Mouse (Mus musculus) T-cell, adult 2 months (primary cell): ENCODE measurements around the gene Thbs3.
A peak's percentile ranks its signal among the peaks of the same experiment; 100 is the strongest.

Source experiments
- DNase-seq: peaks from one replicate; pipeline ENCODE4 v3.0.0; 2022; ENCODE audit warnings: low spot score

The Thbs3 gene

DNA sequence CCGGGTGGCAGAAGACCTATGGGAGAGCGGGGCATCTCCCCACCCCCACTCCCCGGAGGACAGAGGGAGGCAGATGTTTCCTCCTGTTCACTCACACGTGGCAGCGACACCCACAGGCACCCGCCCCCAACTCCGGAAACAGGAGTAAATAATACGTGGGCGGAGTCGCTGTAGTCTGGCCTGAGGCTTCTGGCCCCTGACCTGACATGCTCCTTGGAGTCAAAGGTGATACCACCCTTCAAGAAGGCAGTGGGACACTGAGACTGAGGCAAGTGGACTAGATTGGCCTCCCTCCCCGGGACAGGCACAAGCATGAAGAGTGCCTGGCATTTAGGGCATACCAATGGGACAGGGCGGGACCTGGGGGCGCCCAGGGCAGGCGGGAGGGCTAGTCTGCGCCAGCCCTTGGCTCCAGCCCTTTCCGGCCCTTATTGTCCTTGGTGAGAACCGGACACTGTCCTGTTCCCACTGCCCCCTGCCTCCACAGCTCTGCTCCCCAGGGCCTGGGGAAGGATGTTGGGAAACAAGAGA, 36.5 kb downstream of the Thbs3 start:
- DNase-seq: peak; percentile 49

DNA sequence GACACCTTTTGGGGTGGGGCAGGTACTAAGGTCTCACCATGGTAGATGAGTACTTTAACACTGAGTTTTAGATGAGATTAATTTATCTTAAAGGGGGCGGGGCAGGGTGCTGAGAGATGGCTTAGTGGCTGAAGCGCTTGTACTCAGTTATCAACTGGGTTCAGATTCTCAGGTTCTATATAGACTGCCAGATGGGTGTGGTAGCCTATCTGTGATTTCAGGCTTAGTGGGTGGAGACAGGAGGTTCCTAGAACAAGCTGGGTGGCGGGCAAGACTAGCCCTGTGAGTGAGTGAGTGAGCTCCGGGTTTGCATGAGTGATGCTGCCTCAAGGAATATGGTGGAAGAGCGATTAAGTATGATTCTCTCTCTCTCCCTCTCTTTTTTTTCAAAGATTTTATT, 40.0 kb downstream of the Thbs3 start:
- DNase-seq: no peak

DNA sequence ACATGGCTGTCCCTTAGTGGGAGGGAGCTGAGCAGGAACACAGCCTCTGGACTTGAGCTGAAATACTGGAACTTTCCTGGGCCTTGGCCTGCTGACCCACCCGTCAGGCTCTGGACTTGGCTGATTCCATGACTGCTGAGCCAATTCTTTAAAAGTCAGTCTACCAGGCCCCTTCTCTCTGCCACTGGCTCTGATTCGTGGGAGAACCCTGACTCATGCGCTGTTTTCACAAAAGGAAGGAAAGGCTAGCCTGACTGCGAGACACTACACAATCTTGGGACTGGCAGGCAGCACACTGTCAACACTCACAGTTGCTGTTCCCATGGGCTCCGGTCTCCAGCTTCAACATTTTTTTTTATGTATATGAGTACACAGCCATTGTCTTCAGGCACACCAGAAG, 41.2 kb downstream of the Thbs3 start:
- no peak for DNase-seq

DNA sequence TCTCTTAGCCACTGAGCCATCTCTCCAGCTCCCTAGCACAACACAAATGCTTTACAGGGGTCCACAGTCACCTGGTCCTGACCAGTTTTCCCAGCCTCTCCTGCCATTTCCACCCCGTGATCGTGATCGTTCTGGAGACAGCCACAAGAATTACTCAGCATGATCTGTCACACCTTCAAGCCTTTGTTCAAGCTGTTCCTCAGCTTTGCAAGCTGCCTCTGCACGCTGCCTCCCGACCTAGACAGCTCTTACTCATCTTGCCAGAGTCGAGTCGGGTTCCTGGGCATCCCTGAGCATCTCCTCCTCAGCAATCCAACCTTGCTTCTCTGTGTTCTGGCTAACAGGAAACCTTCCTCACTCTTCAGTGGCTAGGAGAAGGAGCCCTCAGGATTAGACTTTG, 44.1 kb downstream of the Thbs3 start, which contains the start of gene Dpm3:
TSS of gene Dpm3 (plus strand) at position 283 of the 400 bp plus-strand sequence.
- no peak for DNase-seq

DNA sequence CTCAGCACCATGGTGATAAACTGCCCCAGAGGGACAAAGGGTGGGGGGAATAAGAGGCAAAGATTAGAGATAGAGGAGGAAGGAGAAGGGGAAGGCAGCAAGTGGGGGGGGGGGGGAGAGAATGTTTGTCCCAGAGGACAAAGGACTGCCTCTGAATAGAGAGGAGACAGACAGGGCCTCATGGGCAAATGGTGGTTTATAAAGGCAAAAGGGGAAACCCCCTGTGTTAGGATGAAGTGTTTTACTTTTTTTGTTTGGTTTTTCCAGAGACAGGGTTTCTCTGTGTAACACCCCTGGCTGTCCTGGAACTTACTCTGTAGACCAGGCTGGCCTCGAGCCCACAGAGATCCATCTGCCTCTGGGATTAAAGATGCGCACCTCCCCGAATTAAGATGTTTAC, 45.2 kb downstream of the Thbs3 start:
- DNase-seq: no peak

DNA sequence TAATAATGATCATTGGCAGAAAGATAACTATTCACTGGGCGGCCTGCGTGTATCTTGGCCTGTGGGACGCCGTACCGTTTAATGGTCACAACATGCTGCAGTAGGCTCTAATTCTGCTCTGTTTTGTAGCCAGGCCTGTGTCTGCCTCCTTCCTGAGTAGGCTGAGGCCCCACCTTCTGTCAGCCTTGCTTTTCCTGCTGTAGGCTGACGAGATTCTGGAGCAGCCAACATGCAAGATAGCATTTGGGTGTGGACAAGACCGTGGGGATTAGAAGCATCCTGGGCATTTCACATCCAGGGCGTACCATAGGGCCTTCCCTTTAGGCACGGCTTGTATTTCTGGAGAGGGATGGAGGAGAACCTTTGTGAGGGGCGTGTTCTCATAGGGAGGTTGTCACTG, 47.4 kb downstream of the Thbs3 start:
- no peak for DNase-seq

DNA sequence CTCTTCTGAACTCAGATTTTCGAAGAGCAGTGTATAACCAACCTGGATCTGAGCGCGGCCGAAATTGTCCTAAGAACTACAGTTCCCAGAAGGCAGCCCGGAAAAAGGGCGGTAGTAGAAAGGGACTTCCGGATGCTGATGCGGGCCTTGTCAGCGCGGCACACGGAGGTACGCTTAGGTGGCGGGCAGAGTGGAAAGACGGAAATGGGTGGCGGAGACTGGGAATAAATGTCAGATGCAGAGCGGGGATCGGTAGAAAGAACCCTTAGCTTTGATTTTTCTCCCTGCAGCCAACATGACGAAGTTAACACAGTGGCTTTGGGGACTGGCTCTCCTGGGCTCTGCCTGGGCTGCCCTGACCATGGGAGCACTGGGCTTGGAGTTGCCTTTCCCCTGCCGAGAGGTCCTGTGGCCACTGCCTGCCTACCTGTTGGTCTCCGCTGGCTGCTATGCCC, 51.5 kb downstream of the Thbs3 start:
- peak; percentile 82 for DNase-seq

DNA sequence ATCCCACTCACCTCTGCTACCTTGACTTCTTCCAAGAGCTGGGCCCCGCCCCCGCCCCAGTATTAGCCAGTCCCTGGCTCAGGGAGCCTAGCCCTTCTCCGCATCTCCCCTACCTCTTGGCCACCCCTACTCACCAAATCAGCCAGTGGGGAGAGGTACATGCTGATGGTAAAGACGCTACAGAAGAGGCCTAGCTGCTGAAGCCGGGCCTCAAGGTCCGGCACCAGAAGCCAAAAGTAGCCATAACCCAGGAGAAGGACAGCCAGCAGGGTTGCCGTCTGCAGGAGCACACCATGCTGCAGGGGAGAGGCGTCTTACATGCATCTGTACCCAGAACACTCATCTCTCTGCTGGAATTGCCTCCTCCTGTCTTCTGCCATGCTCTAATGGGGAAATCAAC, 53.9 kb downstream of the Thbs3 start:
- no peak for DNase-seq

DNA sequence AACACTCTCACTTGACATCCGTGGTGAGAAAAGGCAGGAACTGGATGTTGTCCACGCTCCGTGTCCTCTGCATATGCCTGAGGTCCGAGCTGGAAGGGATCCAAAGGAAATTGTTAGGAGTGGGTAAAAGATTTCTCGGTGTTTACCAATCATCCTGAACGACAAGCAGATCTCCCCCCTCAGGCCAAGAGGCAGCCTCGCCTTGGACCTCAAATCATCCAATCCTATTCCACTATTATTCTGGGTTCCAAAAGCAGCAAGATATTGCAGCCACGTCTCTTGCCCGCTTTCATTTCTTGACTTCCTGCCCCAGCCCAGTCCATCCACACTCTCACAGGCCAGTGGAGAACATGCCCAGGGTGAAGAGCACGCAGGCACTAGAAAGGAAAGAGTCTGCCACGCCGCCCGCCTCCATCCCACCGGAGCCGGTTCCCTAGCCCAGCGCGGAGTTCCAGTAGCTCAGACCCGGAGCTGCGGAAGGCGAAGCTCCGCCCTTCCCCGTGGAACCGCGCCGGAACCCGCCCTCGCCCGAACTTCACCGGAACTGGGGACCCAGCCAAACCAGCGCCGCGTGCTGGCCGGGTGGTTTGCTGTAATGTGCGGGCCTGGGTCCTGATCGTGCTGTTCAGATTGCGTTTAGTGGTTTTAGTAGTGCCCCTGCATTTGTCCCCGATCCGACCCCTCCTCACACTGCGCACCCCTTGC, 55.2 kb downstream of the Thbs3 start, which contains the start of gene Slc50a1:
TSS of gene Slc50a1 (minus strand) at position 520 of the 705 bp plus-strand sequence.
- peak; percentile 70 for DNase-seq

DNA sequence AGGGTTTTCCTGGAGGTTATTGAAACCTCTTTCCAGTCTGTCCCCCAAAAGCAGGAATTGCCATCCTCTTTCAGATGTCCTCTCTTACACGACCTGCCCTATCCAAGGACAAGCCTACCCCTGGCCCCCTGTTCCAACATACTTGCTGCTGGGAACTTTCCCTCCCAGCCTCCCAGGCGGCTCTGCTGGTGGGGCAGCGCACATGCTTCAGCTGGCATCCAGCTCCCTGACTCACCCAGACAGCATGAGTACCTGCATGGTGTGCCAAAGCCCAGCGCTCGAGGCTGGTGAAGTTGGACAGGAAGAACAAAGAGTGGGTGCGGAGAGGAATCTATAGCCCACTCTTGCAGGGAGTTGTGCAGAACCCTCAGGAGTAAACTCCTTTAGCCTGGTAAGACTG, 55.9 kb downstream of the Thbs3 start:
- no peak for DNase-seq

DNA sequence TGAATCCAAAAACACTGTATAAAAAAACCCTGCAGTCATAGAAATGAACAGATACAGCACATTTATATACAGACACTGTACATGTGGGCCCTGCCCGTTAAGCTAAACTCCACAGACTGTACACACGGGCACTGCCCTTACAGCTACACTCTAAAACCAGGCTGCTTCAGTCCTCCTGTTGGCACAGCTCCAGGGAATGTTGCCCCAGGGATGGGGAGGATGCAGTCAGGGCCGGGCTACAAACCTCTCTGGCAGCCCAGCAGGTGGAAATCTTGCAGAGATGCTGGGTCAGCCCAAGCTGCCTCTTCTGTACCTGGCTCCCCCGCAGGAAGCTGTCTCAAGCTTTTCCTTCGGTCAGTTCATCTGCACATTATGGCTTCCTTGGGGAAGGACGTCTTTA, 56.8 kb downstream of the Thbs3 start:
- DNase-seq: no peak

DNA sequence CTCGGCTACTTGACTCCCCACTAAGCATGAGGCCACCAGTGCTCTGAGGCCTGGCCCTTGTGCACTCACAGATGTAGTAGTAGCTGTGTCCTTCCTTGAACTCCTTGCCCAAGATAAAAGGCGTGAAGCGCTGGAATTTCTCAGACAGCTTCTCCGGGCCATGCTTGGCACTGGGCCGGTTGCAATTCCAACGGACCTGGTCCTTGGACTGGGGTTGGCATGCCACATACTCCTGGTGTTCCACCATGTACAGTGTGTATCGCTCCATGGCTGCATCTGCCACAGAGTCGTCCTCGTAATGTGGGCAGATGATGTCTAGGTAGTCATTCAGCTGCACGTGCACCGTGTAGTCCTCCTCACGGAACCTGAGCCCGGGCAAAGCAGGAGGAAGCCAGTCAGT, 61.1 kb downstream of the Thbs3 start:
- no peak for DNase-seq
